Mouse (Mus musculus): ENCODE measurements around the gene Arhgef7.
A peak's percentile ranks its signal among the peaks of the same experiment; 100 is the strongest.

Gene Arhgef7

DNA sequence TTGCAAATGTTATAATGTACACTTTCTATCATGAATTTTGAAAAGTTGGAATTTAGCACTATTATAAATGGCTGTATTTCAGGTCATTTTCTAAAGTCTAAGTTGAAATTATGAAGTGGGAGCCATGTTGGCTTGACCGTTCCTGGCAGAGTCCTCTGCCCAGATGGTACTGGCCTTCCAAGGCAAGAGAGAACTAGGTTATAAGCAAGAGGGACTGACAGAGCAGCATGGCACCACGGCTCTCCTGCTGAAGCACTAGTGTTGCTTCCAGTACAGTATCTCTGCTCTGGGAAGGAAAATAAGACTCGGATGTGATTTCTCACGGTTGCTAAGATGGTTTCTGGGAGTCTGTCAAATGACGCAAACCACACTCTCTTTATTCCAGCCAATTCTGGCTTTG, 34.5 kb downstream of the Arhgef7 start:
- DNase-seq (ENCODE audit: extremely low read depth, low read depth, low spot score), result no peak

DNA sequence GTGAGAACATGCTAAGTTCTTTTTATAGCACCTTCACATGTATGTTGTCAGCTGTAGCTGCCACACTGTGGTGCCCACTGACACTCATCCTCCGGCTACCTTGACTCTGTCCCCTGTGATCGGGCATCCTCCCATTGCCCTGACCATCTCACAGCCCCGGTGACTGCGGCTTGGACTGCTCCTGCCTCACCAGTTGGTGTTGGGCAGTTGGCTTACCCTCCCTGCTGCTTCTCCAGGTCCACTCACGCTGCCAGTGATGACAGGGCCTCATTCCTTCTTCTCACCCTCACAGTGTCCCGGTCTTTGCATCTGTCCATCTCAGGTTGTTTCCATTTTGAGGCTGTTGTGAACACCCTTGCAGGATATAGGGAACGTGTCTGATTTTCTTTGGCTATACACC, 35.3 kb downstream of the Arhgef7 start:
- no peak for DNase-seq (ENCODE audit: extremely low read depth, low read depth, low spot score)

DNA sequence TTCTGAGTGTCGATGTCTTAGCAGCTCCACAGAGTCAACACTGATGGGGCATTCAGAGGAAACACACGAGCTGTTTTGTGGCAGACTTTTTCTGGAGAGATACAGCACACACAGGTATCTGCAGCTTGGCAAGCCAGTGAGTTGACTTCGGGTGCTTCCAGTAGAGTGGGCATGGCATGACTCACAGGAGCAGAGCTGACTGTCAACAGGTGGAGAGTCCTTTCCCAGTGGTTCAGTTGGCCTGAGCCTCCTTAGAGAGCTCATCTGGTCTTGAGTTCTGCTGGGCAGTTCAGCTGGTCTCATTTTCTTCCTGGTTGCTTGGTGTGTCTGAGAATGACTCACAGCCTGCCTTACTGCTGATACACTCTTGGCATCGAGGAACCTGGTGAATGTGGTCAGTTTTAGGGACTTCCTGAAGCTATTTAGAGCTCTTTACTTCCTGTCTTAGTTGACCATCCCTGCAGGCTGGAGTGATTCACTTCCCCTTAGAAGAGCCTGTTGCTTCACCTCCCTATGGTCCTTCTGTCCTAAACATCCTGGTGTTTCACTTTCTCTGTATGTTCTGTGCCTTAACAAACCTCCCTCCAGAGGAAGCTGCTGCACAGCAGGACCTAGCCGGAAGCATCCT, 39.8 kb downstream of the Arhgef7 start:
- no peak for DNase-seq (ENCODE audit: extremely low read depth, low read depth, low spot score)

DNA sequence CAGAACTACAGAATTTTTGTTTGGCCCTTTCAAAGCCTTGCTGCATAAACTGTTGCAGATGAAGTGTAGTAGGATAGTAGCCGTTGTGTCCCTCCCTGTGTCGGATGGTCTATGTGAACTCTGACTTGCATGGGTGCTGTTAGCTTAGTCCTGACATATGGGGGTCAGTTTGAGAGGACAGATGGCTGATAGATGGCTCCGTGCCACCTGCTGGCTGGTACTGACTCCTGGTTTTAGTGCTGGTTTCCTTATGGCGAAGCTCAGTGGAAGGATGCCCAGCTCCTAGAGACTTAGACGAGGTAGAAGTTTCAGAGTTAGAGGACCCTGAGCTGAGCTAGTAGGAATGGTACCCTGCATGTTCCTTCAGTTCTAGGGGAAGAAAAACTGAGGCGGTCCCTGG, 42.5 kb downstream of the Arhgef7 start:
- DNase-seq (ENCODE audit: extremely low read depth, low read depth, low spot score), result no peak

DNA sequence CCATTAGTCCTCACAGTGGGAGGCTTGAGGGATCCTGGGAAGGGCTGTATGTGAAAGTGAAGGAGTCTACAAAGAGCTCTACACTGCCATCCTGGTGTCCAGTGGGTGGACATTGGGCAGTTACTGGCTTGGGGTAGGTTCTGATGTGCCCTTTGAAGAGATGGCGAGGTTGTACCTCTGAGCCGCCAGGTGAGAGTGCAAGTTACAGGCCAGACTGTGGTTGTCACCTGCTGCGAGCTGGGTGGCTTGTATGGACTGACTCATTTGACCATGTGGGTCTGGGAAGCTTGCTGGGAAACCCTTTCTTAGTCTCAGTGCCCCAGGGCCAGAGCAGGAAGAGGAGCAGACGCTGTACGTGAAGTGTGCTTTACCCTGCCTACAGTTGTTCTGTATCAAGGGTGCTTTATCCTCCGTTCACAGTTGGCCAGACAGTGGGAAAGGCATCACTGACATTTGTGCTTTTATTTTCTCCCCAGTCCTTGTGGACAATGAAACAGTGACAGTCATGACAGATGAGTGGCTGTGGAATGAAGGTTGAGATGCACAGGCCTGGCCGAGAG, 43.1 kb downstream of the Arhgef7 start:
- no peak for DNase-seq (ENCODE audit: extremely low read depth, low read depth, low spot score)

DNA sequence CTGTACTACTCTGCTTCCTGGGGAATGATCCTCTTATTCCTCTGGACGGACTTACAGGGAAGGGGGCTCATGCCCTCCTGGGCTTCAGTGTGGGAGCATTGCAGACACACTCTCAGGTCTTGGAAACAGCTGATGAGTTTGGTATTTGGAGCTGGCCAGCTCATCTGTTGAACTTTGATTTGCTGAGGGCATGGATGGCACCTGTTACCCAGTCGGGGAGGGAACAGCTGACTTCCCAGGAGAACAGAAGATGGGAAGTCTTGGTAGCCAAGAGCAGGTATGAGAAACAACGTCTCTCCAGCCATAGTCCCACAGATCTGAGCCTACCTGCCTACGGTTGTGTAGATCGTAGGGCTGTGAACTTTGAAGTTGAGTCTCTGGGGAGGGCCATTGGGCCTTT, 44.1 kb downstream of the Arhgef7 start:
- DNase-seq (ENCODE audit: extremely low read depth, low read depth, low spot score), result no peak

DNA sequence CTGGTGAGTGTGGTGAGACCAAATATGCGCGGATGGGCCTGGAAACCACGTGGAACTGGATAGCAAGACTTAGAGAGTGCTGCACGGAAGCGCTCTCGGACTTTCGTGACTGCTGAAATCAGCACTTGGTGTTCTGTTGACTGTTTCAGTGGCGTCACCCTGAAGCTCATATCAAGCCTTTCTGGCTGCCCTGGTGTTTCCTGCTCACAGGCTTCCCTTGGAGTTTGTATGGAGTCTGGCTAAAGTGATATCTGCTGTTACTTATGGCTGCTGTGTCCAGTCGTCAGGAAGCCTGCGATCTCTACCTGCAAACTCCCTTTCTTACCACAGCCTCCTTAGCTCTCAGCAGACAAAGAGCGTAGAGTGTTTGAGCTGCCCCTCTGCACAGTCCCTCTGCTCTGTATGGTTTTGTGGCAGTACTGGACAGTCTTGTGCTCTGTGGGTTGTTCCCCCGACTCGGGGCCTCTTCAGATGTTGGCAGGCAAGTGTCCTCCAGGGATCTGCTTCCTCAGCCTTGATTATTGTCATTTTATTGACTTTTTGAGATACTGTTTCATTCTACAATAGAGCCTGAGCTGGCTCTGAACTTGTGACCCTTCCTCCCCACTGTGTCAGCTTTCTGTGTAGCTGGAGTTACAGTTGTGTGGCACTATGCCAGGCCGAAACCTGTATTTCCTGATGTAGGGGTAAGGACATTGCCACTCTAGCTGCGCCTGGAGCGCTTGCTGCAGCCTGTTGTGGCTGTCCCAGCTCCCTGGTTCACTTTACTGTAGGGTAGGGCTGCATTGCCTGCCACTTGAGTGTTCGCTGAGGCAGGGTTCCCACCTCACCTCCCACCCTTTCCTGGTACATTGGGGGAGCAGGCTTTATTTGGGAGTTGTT, 46.9 kb downstream of the Arhgef7 start:
- DNase-seq (ENCODE audit: extremely low read depth, low read depth, low spot score), result peak; percentile 63

DNA sequence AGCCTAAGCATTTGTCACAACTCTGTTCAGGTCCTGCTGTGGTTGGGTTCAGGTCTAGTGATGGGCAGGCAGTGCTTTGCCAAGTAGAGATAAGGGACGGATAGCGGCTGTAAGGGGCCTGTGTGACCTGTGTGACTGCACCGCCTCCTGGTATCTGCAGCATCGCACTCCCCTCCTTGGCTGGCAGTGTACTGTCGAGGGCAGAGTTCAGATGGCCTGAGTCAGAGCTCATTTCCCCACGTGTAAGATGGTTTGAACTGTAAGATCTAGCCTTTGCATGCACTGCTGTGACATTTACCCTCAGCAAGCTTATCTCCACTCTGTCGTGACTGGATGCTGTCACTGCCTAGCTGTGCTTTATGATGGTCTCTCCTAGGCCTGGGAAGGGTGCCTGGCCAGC, 48.4 kb downstream of the Arhgef7 start:
- no peak for DNase-seq (ENCODE audit: extremely low read depth, low read depth, low spot score)

DNA sequence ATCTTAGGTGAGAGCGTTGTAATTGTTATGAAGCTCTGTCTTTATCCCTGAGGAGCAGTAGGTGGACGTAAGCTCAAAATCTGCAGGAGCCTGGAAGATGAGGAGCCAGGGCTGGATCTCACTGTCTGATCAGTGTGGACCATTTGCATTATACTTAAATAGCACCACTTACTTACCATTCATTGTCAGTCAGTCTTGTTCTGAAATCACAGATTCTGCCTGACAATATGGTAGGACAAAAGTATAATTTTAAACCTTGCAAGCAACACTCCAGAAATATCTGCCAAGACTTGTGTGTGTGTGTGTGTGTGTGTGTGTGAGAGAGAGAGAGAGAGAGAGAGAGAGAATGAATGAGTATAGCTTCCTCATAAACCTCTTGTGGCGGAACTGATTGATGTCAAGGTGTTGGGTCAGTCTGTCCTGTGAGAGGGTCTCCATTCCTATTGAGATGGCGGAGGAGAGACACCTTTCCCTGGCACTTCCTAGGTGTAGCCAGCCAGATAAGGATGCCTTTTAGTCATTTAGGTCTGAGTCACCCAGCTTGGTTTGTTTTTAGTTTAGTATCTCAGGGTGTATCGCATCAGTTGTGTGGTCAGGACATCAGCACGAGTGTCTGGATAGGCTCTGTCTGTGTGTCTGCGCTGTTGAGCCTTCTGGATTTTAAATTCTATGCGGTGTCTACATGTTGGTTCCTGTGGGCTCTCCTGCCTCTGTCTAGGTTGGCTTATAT, 49.1 kb downstream of the Arhgef7 start:
- no peak for DNase-seq (ENCODE audit: extremely low read depth, low read depth, low spot score)

DNA sequence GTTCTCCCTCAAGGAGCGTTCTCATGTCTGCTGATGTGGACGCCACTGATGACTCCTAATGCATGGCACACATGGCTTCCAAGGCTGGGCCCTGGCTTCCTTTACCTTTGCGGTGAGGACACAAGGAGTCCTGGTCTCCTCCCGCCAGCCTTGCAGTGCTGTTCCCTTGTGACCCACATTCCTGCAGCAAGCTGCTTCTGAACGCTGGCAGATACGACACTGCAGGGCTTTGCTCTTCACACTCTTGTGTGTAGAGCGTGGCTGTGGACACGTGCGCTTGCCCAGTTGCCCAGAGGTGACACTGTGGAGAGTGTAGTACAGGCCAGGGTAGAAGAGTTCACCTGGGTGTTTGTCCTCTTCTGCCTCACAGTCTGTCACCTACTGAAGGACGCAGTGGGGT, 49.7 kb downstream of the Arhgef7 start:
- DNase-seq (ENCODE audit: extremely low read depth, low read depth, low spot score), result no peak

DNA sequence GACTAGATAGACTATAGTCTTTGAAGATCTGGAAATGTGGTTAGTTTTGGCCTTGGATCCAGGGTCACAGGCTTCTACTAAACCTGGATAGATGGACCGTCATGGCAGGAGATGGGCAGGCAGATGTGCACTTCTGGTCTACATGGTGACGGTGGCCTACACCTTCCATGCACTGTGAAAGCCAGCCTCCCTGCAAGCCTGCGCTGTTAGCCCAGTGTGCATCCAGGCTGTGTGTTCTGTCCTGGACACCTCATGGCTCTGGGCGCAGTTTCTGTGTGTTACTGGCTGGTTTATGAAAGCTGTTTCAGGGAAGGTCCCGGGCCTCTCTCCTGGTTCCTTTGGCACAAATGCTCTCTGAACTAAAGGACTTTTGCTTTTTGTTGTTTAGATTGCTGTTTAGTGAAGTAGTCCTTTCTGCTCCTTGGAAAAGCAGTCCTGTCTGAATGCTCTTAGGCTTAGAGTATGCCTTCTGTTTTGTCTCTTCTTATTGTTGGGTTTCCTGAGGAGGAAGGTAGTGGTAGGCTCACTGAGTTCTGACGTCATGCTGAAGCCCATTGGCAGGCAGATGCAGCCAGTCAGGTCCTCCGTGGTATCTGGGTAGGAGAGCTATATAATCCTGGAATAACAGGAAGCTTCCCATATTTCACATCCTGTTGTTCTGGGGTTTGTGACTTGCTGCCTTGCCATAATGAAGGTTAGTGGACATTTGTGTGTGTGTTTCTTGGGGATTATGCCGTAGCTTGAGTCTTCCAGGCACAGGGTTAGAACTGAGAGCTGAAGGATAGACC, 51.3 kb downstream of the Arhgef7 start:
- DNase-seq (ENCODE audit: extremely low read depth, low read depth, low spot score), result no peak

DNA sequence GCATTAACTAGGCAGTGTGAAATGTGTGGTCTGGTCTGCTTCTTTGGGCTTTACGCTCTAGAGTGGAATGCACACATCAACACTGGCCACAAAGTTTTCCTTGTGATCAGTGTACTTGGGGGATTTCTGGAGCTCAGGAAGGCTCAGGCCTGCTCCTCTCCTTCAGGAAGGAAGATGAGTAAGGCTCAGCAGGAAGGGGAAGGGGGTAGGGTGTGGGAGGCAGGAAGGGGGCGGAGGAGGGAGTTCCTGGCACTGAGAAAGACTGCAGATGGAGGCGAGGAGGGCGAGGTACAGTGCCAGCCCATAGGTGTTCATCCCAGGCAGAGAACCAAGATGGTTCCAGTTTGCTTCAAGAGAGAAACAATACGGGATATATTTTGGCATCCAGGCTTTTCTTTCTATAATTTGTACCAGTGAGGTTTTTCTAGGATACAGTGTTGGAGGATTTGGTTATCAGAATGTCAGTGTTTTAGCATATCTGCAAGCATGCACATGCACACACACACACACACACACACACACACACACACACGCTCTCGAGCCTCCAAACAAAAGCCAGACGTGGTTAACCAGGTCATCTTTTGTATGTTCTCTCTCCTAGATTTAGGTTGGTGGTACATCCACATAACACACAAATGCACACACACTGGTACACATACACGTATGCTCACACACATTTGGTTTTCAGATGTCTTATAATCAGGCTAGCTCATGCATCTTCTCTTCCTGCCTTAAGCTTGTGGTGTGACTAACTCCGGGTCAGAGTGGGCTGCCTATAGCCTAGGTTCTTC, 52.5 kb downstream of the Arhgef7 start:
- no peak for DNase-seq (ENCODE audit: extremely low read depth, low read depth, low spot score)

DNA sequence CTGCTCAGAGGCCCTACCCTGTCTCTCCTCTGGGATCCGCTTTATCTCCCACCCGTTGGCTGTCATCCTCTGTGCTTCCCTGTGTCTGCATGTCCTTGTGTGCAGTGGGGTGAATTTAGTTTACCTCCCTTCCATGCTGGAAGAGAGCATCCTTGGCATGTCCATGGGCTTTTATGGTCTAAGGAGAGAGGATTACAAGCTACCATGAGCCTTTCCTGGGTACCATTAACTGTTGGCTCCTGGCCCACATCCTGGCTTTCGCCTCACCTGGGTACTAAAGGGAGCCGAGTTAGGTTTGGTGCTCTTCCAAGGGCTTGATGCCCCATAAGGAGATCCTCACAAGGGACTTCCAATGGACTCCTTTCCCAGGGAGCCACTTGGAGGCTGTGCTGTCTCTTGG, 53.1 kb downstream of the Arhgef7 start:
- no peak for DNase-seq (ENCODE audit: extremely low read depth, low read depth, low spot score)

DNA sequence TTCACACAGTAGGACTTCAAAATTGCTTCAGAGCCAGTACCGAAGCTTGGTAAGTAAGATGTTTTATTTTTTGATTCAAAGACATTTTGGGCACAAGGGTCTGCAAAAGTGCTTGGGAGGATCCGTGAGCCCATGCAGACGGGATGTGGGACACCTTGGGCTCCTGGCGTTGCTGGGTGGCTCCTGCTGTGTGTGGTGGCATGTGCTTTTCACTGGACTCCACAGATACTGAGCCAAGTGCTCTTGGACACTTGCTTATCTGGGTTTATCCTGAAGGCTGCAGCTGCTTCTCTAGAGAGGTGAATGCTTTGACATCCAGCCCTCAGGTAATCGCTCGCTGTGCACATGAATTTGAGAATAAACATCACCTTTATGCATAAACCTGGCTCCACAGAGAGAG, 55.1 kb downstream of the Arhgef7 start:
- DNase-seq (ENCODE audit: extremely low read depth, low read depth, low spot score), result no peak

DNA sequence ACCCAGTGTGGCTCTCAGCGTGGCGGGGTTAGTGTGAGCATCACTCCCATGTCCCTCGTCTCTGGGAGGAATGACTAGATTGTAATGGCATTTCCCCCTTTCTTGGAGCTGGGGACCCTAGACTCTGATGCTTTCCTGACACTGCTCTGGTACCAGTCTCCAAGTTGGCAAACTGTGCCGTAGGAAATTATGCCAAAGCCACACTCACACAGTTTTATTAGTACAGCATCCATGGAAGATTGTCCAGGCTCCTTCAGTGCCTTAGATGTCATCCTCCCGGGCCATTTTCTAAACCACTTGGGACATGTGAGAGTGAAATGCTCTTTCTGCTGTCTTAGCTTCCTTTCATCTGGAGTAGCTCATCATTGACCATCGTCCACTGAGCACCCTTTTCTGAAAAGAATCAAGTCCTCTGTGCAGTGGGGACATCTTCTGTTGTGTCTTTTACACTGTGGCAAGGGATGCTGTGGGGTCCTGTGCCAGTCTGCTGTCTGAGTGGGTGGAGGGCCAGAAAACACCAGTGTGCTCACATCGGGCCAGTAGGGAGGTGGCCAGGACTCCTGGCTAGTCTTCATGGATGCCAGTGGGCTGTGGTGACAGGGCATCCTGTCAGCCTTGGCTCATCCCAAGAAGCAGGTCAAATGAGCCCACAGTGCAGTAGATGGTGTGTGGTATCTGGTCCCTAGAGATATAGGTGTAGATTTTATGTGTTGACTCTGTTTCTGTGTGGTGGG, 56.5 kb downstream of the Arhgef7 start:
- no peak for DNase-seq (ENCODE audit: extremely low read depth, low read depth, low spot score)

DNA sequence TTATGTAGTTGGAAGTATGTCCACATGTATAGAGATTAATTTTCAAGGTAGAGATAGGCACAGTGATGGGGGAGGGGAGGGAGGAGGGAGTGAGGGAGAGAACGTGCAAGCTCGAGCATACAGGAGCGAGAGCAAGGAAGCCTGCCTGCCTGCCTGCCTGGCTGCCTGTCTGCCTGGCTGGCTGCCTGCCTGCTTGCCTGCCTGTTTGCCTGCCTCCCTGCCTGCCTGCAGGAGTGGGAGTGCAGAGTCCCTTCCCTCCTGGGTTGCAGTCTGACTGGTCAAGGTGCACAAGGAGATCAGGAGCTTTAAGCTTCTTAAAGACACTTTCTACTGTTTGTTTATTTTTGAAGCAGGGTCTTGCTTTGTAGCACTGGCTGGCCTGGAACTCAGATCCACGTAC, 57.6 kb downstream of the Arhgef7 start:
- no peak for DNase-seq (ENCODE audit: extremely low read depth, low read depth, low spot score)

DNA sequence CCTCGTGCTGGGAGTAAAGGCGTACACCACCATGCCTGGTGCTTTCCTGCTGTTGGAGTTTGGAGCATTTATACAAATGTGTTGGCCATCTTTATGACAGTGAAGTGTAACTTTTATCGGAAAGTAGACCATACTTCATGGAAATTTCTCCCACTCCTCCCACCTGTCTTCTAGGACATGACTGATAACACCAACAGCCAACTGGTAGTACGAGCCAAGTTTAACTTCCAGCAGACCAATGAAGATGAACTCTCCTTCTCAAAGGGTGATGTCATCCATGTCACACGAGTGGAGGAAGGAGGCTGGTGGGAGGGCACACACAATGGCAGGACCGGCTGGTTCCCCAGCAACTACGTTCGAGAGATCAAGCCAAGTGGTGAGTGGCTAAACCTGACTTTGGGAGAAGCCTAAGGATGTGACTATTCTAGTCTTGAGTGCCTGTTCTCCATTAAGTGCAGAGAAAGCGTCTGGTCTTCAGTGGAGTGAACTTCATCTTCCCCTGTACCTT, 58.1 kb downstream of the Arhgef7 start:
- no peak for DNase-seq (ENCODE audit: extremely low read depth, low read depth, low spot score)

DNA sequence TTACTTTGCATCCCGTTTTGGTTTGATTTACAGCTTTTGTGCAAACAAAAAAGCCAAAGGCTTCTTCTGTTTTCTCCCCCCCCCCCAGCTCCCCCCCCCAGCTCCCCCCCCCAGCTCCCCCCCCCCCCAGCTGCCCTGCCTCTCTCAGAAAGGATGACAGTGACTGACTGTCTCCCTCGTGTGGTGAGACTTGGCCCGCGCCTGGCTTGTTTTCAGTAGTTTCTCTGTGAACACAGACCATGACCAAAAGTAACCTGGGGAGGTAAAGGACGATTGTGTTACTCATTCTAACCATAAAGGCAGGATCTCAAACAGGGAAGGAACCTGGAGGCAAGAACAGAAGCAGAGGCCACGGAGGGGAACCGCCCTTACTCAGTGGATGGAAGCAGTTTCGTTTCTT, 60.7 kb downstream of the Arhgef7 start:
- DNase-seq (ENCODE audit: extremely low read depth, low read depth, low spot score), result no peak

DNA sequence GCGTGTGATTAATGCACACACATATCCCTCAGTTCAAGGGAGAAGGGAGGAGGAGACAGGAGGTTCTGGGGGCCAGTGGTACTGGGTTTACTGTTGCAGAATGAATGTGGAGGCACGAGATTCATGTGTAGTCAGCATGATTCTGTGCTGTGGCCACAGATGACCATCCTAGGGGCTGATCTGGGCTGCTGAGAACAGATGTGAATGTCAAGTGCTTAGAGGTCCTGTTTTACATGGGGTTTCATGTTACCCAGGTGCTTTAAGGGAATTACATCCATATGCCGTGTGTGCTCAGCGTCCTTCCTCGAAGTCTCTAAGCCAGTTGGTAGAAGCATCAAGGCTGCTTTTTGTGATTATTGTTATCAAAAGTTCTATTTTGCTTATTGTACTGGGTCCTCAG, 61.6 kb downstream of the Arhgef7 start:
- DNase-seq (ENCODE audit: extremely low read depth, low read depth, low spot score), result no peak
